Mouse (Mus musculus) stomach, embryonic 15.5 days (tissue): Measurements from ENCODE around the gene Tmem186. TPM values are rescaled to one million over a fixed set of nuclear protein-coding genes. Genes with fewer than 3 reads are reported as not detected.

Experiments
- ATAC-seq: fragments of 200-750 bp; cut with Nextera tagmentation; 2 replicates; pipeline ENCODE4 v1.8.0; 2017; ENCODE audit warnings: low read depth, moderate number of reproducible peaks, moderate TSS enrichment; ENCODE audit not compliant: insufficient read depth, low FRiP score
- H3K27ac ChIP-seq: fragments of 300-500 bp; sonication (generic); 2 replicates; pipeline ENCODE4 v1.5.1; 2015; ENCODE audit warnings: mild to moderate bottlenecking, inconsistent platforms
- H3K27me3 ChIP-seq: fragments of 300-500 bp; sonication (generic); replicated peaks from 2 replicates; pipeline ENCODE4 v1.6.1; 2015; ENCODE audit warnings: inconsistent platforms
- H3K36me3 ChIP-seq: fragments of 300-500 bp; sonication (generic); 2 replicates; pipeline ENCODE4 v1.6.1; 2015; ENCODE audit warnings: inconsistent platforms
- H3K4me1 ChIP-seq: fragments of 300-500 bp; sonication (generic); 2 replicates; pipeline ENCODE4 v1.6.1; 2015; ENCODE audit warnings: inconsistent platforms
- H3K4me2 ChIP-seq: fragments of 300-500 bp; sonication (generic); 2 replicates; pipeline ENCODE4 v1.6.1; 2015; ENCODE audit warnings: mild to moderate bottlenecking, inconsistent platforms
- H3K4me3 ChIP-seq: fragments of 300-500 bp; sonication (generic); replicated peaks from 2 replicates; pipeline ENCODE4 v1.5.1; 2015; ENCODE audit warnings: inconsistent platforms
- H3K9ac ChIP-seq: fragments of 300-500 bp; sonication (generic); 2 replicates; pipeline ENCODE4 v1.6.1; 2015; ENCODE audit warnings: inconsistent platforms
- H3K9me3 ChIP-seq: fragments of 300-500 bp; sonication (generic); 2 replicates; pipeline ENCODE4 v1.6.1; 2016; ENCODE audit warnings: inconsistent platforms
- WGBS: fragments of 180-500 bp; shearing (Covaris S2); methylation state at CpG from one replicate; pipeline ENCODE4 v1.1.7; 2015; 5-methylcytosine and 5-hydroxymethylcytosine counted together
- polyA plus RNA-seq: library from polyadenylated mRNA; unstranded; fragments of >200 nt; fragmentation: Nextera tagmentation; extraction: Ambion mirVana; gene quantifications from 2 replicates; pipeline ENCODE4 v1.2.1, GENCODE M21; 2015

Tmem186 gene
- polyA plus RNA-seq, 1 experiment from 2014 or later = 18.8 TPM

DNA sequence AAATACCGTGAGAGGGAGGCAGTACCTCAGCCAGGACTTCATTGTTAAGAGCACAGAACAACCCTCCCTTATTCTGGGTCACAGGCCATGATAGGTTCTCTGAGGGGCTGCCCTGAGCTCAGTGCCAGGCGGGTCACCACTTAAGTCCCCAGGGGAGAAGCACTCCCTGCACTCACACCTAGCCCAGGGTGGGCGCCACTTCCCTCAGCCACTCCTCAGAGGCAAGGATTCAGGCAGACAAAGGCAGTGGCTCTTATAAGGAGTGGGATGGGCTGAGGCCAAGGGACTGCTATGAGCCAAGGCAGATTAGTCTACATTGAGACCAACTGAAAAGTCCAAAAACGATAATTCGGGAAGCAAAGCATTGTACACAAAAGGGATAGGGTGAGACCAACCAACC, 27.9 kb upstream of the Tmem186 start:
- H3K36me3 ChIP-seq = peaks cover 6% of the 10 kb centered on the region; the same call in 1 of the 2 replicates
- ATAC-seq = no peak
- H3K4me3 ChIP-seq = no peak overlapping the region
- 80% methylated on average over 5 of the region's 5 CpGs for WGBS
- H3K9me3 ChIP-seq = no peaks in the 10 kb centered on the region
- peaks cover 36% of the 10 kb centered on the region for H3K4me1 ChIP-seq
- H3K9ac ChIP-seq = no peak overlapping the region
- H3K4me2 ChIP-seq = no peak overlapping the region
- H3K27ac ChIP-seq = no peak overlapping the region
- H3K27me3 ChIP-seq = no peaks in the 10 kb centered on the region

DNA sequence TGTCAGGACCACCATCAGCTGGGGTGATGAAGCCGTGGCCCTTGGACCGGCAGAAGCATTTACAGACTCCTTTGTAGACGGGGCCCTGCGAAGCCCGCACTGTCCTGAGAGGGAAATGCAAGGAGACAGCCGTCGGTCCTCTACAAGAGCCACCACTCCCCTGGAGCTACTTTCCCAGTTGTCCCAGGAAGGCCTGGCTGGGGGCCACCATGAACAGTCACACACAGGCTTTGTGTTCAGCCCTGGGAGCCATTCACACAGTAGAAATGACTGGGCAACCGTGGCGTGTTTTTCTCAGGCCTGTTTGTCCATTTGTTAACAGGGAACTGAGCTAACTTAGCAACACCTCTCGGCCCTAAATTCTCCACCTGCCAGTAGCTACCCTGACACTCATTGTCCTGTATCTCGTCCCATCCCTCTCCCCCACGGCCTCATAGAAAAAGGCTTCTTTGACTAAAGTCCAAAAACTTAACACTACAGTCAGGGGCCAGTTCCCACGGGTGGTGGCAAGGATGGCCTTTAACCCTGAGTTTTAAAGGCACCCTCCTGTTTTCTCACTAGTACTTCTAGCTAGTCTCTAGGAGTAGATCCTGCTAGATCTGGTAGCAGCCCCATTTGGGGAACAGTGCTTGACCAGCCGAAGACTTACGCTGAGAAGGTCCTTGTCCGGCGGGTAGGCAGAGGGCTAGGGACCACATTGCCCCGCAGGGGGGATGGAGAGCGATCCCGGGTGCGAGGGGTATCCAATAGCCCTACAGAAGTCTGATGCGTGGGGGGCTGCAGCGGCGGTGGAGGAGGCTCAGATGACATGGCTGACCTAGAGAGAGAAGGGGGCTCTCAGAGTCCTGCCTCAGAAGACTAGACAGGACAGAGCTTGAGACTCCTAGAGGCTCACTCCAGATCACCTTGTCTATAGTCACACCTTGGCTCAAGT, 26.4 kb upstream of the Tmem186 start:
- no peak for ATAC-seq
- Histone ChIP-seq H3K4me3 (no peak overlapping the region), H3K36me3 (peaks cover 13% of the 10 kb centered on the region; the same call in 1 of the 2 replicates), H3K9me3 (no peaks in the 10 kb centered on the region), H3K27me3 (no peaks in the 10 kb centered on the region), H3K4me1 (peaks cover 22% of the 10 kb centered on the region), H3K27ac (no peak overlapping the region), H3K4me2 (no peak overlapping the region), H3K9ac (no peak overlapping the region)
- 85% methylated on average over 24 of the region's 24 CpGs for WGBS

DNA sequence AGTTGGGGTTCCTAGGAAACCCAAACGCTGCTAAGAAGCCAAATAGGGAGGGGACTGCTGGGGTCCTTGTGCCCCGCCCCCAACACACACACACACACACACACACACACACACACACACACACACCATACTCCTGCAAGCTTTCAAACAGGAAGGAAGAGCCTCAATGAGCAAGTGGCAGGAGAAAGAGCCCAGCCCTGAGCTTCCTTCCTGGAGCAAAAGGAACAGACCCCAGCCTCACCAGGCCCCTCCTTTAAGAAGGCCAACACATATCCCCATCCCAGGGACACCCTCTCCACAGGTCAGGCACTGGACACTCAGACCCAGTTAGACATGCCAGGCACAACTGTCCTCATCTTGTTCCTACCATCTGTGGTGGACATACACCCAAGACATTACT, 25.5 kb upstream of the Tmem186 start:
- no peak overlapping the region for H3K9ac ChIP-seq
- H3K4me3 ChIP-seq = no peak overlapping the region
- peaks cover 17% of the 10 kb centered on the region; the same call in 1 of the 2 replicates for H3K36me3 ChIP-seq
- no peak for ATAC-seq
- no peak overlapping the region for H3K27ac ChIP-seq
- H3K9me3 ChIP-seq = no peaks in the 10 kb centered on the region
- peaks cover 14% of the 10 kb centered on the region for H3K4me1 ChIP-seq
- no peak overlapping the region for H3K4me2 ChIP-seq
- no peaks in the 10 kb centered on the region for H3K27me3 ChIP-seq
- 44% methylated on average over 2 of the region's 2 CpGs for WGBS

DNA sequence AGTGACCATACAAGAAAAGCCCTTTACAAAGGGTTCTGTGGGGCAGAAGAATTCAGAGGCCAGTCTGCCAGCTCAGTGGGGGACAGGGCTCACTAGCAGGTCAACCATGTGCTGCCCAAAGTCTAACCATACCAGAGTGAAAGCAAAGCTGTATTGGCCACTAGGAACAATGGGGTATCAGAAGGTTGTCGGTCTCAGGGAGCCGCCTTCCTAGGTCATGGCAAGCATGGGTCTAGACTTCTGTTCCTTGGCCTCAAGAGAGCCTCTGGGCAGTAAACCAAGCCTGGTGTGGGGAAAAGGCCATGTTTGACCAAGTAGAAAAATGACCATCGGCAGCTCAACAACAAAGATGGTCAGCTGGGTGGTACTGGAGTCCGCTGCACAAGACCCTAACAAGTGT, 21.3 kb upstream of the Tmem186 start:
- H3K4me2 ChIP-seq = no peak overlapping the region
- no peaks in the 10 kb centered on the region for H3K27me3 ChIP-seq
- ATAC-seq = no peak
- H3K36me3 ChIP-seq = peaks cover 43% of the 10 kb centered on the region
- no peak overlapping the region for H3K27ac ChIP-seq
- no peak overlapping the region for H3K9ac ChIP-seq
- H3K9me3 ChIP-seq = no peaks in the 10 kb centered on the region
- 89% methylated on average over 4 of the region's 4 CpGs for WGBS
- no peak overlapping the region for H3K4me3 ChIP-seq
- H3K4me1 ChIP-seq = no peaks in the 10 kb centered on the region

DNA sequence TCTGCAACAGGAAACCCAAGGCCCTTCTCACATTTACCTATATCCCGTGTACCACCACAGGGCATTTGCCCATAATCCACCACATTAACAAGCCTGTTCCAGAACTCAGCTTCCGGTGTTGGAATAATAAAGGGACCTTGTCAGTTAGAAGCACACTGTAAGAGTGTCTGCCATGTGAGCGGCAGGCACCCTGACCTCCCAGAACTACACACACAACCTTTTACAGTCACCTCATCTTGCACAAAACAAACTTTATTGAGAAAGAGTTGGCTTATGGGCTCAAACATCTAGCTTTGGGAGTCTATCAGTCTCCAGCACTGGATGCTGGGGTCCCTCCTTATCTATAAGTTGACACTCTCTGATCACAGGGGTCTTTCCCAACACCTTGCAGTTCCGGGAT, 20.8 kb upstream of the Tmem186 start:
- H3K4me2 ChIP-seq = no peak overlapping the region
- ATAC-seq = no peak
- H3K4me3 ChIP-seq = no peak overlapping the region
- no peak overlapping the region for H3K27ac ChIP-seq
- no peaks in the 10 kb centered on the region for H3K9me3 ChIP-seq
- H3K9ac ChIP-seq = no peak overlapping the region
- no peaks in the 10 kb centered on the region for H3K4me1 ChIP-seq
- H3K36me3 ChIP-seq = peaks cover 46% of the 10 kb centered on the region
- H3K27me3 ChIP-seq = no peaks in the 10 kb centered on the region
- 77% methylated on average over 4 of the region's 4 CpGs for WGBS

DNA sequence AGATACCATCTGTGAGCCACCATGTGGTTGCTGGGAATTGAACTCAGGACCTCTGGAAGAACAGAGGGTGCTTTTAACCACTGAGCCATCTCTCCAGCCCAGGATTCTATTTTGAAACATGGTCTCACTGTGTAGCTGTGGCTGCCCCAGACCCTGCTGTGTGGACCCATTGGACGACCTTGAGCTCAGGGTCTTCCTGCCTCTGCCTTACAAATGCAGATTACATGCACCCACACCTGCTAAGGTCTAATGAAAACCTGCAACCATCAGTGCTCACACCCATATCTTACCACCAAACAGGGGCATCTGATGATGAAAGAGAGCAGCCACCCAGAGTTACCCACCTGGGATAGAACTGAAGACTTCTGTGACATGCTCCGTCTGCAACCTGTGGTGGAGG, 18.7 kb upstream of the Tmem186 start:
- WGBS = 69% methylated on average over 2 of the region's 2 CpGs
- ATAC-seq = no peak
- H3K27me3 ChIP-seq = no peaks in the 10 kb centered on the region
- H3K9me3 ChIP-seq = no peaks in the 10 kb centered on the region
- peaks cover 62% of the 10 kb centered on the region for H3K36me3 ChIP-seq
- H3K4me3 ChIP-seq = no peak overlapping the region
- no peak overlapping the region for H3K9ac ChIP-seq
- H3K4me2 ChIP-seq = no peak overlapping the region
- no peaks in the 10 kb centered on the region for H3K4me1 ChIP-seq
- H3K27ac ChIP-seq = no peak overlapping the region

DNA sequence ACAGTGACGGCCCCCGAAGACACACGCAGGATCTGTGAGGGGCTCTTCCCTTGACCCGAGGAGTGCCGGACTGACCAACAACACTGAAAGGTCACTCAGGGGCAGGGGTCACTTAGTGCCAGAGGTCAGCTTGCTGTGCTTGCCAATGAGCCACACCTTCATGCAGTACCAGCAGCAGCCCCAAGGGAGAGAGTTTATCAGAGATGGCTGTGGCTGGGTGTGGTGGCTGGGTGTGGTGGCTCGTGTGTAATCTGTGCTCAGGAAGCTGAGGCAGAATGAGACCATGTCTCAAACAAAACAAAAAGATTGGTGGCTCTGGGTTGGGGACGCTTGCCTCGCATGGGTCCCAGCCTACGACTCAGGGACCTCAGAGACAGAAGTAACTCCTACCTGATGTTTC, 18.1 kb upstream of the Tmem186 start:
- no peak overlapping the region for H3K27ac ChIP-seq
- H3K36me3 ChIP-seq = peaks cover 59% of the 10 kb centered on the region
- no peaks in the 10 kb centered on the region for H3K4me1 ChIP-seq
- H3K4me3 ChIP-seq = no peak overlapping the region
- H3K4me2 ChIP-seq = no peak overlapping the region
- H3K9ac ChIP-seq = no peak overlapping the region
- no peaks in the 10 kb centered on the region for H3K9me3 ChIP-seq
- H3K27me3 ChIP-seq = no peaks in the 10 kb centered on the region
- 78% methylated on average over 9 of the region's 9 CpGs for WGBS
- no peak; the same call in 1 of the 2 replicates for ATAC-seq

DNA sequence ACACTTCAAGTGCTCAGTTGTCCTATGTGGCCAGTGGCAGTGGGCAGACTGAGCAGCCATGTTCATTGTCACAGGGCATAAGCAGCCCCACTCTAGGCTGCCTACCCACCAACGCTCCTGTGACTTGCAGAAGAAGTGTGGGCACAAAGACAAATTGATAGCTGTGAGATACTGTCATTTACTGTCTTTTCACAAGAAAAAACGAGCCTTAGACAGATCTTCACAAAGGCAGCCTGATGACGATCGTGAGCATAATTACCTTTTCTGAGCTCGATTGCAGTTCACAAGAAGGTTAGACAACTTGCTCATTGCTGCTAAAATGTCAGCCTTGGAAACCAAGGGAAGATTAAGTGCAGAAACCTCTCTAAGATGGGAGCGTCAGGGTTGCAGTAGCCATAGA, 17.6 kb upstream of the Tmem186 start:
- Histone ChIP-seq H3K27me3 (no peaks in the 10 kb centered on the region), H3K4me1 (no peaks in the 10 kb centered on the region), H3K4me2 (no peak overlapping the region), H3K9me3 (no peaks in the 10 kb centered on the region), H3K4me3 (no peak overlapping the region), H3K27ac (no peak overlapping the region), H3K36me3 (peaks cover 59% of the 10 kb centered on the region), H3K9ac (no peak overlapping the region)
- no peak for ATAC-seq
- 87% methylated on average over 6 of the region's 6 CpGs for WGBS

DNA sequence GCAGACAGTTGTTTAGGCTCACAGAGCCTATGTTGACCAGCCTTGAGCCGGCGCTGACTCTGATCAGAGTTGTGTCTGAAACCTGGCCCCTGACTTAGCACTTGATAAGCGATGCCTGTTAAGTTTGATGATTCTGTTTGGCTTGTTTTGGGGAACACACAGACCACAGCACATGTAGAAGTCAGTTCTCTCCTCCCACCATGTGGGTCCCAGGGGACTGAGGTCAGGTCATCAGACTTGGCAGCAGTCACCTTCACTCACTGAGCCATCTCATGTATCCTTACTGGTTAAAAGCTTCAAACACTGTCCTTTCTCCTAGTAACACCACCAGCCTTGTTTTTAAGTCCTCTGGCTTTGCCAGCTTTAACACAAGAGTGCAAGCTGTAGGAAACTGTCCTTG, 12.5 kb upstream of the Tmem186 start:
- H3K36me3 ChIP-seq = peaks cover 68% of the 10 kb centered on the region
- no peaks in the 10 kb centered on the region for H3K4me1 ChIP-seq
- whole genome bisulfite sequencing = 95% methylated on average over 3 of the region's 3 CpGs
- H3K4me3 ChIP-seq = no peak overlapping the region
- H3K4me2 ChIP-seq = no peak overlapping the region
- H3K27me3 ChIP-seq = no peaks in the 10 kb centered on the region
- no peaks in the 10 kb centered on the region for H3K9me3 ChIP-seq
- no peak overlapping the region for H3K27ac ChIP-seq
- no peak overlapping the region for H3K9ac ChIP-seq
- ATAC-seq = no peak

DNA sequence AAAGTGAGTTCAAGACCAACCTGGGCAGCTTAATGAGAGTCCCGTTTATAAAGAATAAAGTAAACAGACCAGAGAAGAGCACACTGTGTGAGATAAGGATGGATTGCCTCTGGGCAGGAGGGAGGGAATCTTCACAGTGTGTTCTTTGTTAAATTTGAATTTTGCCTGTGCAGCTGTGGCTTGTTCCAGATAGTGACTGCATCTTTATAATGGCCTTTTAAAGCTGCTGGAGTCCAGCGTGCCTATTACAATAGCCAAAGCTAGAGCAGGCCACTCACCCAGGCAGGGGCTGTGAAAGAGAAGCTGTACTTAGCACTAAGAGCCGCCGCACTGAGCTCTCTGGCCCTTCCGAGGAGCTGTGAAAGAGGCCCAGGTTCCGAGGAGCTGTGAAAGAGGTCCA, 8.0 kb upstream of the Tmem186 start:
- no peaks in the 10 kb centered on the region for H3K9me3 ChIP-seq
- no peak overlapping the region for H3K27ac ChIP-seq
- no peak overlapping the region for H3K9ac ChIP-seq
- WGBS = 77% methylated on average over 6 of the region's 6 CpGs
- H3K4me3 ChIP-seq = no peak overlapping the region
- ATAC-seq = no peak
- no peaks in the 10 kb centered on the region for H3K27me3 ChIP-seq
- H3K4me2 ChIP-seq = no peak overlapping the region
- no peaks in the 10 kb centered on the region for H3K4me1 ChIP-seq
- peaks cover 52% of the 10 kb centered on the region for H3K36me3 ChIP-seq

DNA sequence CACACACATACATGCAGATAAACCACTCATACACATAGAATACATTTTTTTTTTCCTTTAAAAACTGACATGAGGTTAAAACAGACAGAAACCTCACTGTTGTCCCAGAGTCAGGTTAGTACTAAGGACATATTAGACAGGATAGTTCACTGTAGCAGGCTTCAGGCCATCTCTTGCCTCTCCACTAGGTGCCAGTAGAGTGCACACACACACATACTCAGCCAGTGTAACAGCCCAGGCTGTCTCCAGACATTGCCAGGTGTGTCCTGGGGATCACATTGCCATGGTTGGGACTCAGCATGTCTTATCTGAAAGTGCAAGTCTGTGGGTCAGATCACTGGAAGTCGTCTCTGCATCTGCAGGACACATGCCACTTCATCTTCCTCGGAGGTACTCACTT, 6.3 kb upstream of the Tmem186 start:
- peaks cover 45% of the 10 kb centered on the region for H3K36me3 ChIP-seq
- no peaks in the 10 kb centered on the region for H3K27me3 ChIP-seq
- no peak overlapping the region for H3K4me2 ChIP-seq
- H3K4me3 ChIP-seq = no peak overlapping the region
- H3K9me3 ChIP-seq = no peaks in the 10 kb centered on the region
- no peak overlapping the region for H3K27ac ChIP-seq
- H3K4me1 ChIP-seq = no peaks in the 10 kb centered on the region
- H3K9ac ChIP-seq = no peak overlapping the region
- ATAC-seq = peak; percentile 78; the same call in 1 of the 2 replicates
- WGBS = 71% methylated on average over 2 of the region's 2 CpGs

DNA sequence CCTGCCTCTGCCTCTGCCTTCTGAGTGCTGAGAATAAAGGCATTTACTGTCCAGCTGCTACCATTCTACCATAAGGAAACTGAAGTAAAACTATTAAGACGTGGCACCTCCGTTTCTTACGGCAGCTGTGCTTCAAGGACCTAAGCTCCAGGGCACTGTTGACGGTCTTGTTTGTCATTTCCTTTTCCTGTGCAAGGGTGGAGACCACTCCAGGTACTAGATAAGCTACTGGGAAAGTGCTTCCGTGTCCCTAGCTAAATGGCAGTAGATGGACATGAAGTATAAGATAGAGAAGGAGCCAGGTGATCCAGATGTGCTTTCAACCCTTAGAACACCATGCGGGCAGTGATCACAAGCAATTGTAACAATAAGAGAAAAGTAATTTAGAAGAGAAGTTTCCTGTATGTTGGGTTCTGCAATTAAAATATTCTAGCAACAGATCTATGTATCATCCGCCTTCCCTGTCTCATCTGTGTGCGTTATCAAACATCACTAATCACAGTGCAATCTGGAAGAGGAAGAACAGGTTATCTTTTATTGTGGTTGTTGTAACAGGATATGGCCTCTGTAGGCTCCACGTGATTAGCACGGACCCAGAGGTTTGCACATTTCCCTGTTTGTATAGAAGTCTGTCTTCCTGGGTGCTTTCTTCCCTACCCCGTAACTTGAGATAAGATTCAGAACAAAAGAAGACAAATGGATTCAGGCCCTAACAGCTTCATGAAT, 2.1 kb upstream of the Tmem186 start:
- Histone ChIP-seq H3K27ac (no peak overlapping the region), H3K4me3 (no peak overlapping the region), H3K4me1 (peaks cover 11% of the 10 kb centered on the region), H3K9ac (no peak overlapping the region), H3K9me3 (no peaks in the 10 kb centered on the region), H3K27me3 (no peaks in the 10 kb centered on the region), H3K36me3 (peaks cover 12% of the 10 kb centered on the region), H3K4me2 (no peak overlapping the region)
- no peak for ATAC-seq
- 70% methylated on average over 11 of the region's 11 CpGs for WGBS
